Mouse (Mus musculus) embryonic facial prominence, embryonic 12.5 days (tissue): ENCODE data around the gene Tmem176a. TPM values are rescaled to one million over a fixed set of nuclear protein-coding genes. Genes with fewer than 3 reads are reported as not detected.
"Not testable (repeated sequence)": the region's sequence is repeated elsewhere in the genome, so short reads cannot be mapped to it uniquely, and the experiment has no call there.

Experiments used
- ATAC-seq: fragments of 200-750 bp; cut with Nextera tagmentation; 2 replicates; pipeline ENCODE4 v1.8.0; 2017; ENCODE audit not compliant: insufficient number of reproducible peaks, insufficient read depth, low FRiP score, low TSS enrichment
- H3K27ac ChIP-seq: fragments of 300-500 bp; sonication (generic); 2 replicates; pipeline ENCODE4 v1.5.1; 2016; ENCODE audit warnings: mild to moderate bottlenecking
- H3K27me3 ChIP-seq: fragments of 300-500 bp; sonication (generic); 2 replicates; pipeline ENCODE4 v1.6.1; 2016; ENCODE audit warnings: mild to moderate bottlenecking, moderate library complexity
- H3K36me3 ChIP-seq: fragments of 300-500 bp; sonication (generic); 2 replicates; pipeline ENCODE4 v1.6.1; 2016; ENCODE audit warnings: mild to moderate bottlenecking
- H3K4me1 ChIP-seq: fragments of 300-500 bp; sonication (generic); 2 replicates; pipeline ENCODE4 v1.6.1; 2016
- H3K4me2 ChIP-seq: fragments of 300-500 bp; sonication (generic); replicated peaks from 2 replicates; pipeline ENCODE4 v1.6.1; 2016; ENCODE audit warnings: mild to moderate bottlenecking, moderate library complexity
- H3K4me3 ChIP-seq: fragments of 300-500 bp; sonication (generic); 2 replicates; pipeline ENCODE4 v1.5.1; 2016; ENCODE audit warnings: mild to moderate bottlenecking
- H3K9ac ChIP-seq: fragments of 300-500 bp; sonication (generic); 2 replicates; pipeline ENCODE4 v1.6.1; 2016; ENCODE audit warnings: mild to moderate bottlenecking, moderate library complexity
- H3K9me3 ChIP-seq: fragments of 300-500 bp; sonication (generic); 2 replicates; pipeline ENCODE4 v1.6.1; 2016; ENCODE audit warnings: mild to moderate bottlenecking, moderate library complexity
- WGBS: fragments of 180-500 bp; shearing (Covaris S2); methylation state at CpG from one replicate; pipeline ENCODE4 v1.1.7; 2016; 5-methylcytosine and 5-hydroxymethylcytosine counted together
- polyA plus RNA-seq: library from polyadenylated mRNA; unstranded; fragments of >200 nt; fragmentation: Nextera tagmentation; extraction: Ambion mirVana; gene quantifications from 2 replicates; pipeline ENCODE4 v1.2.1, GENCODE M21; 2016

Gene Tmem176a
- polyA plus RNA-seq = 44.0 and 45.1 TPM in 2 replicates

GRCm38 (mm10) chr6:48840371-48840969, at the start of gene Tmem176a:
TSS of gene Tmem176a (plus strand) at chr6:48840919.
- Histone ChIP-seq H3K9me3 (no peaks in the 10 kb centered on the region), H3K4me1 (peaks cover 31% of the 10 kb centered on the region), H3K27ac (peak within 1 kb of the TSS; percentile 91), H3K4me3 (peak within 1 kb of the TSS; percentile 44), H3K36me3 (peaks cover 46% of the 10 kb centered on the region), H3K9ac (peak within 1 kb of the TSS; percentile 60), H3K4me2 (peak within 1 kb of the TSS; percentile 66), H3K27me3 (no peaks in the 10 kb centered on the region)
- WGBS = 21% methylated on average over 7 of the region's 7 CpGs
- peak; percentile 18; the same call in 1 of the 2 replicates for ATAC-seq

- Histone ChIP-seq H3K4me2 (no peak overlapping the region), H3K27ac (no peak overlapping the region), H3K9me3 (no peaks in the 10 kb centered on the region; the same call in 1 of the 2 replicates), H3K36me3 (no peaks in the 10 kb centered on the region), H3K9ac (no peak overlapping the region), H3K4me3 (no peak overlapping the region), H3K4me1 (no peaks in the 10 kb centered on the region), H3K27me3 (no peaks in the 10 kb centered on the region)
- WGBS = 85% methylated on average over 1 of the region's 1 CpGs
- no peak for ATAC-seq
Measured at GRCm38 (mm10) chr6:48801897-48802296, 38.8 kb upstream of the Tmem176a start.

DNA sequence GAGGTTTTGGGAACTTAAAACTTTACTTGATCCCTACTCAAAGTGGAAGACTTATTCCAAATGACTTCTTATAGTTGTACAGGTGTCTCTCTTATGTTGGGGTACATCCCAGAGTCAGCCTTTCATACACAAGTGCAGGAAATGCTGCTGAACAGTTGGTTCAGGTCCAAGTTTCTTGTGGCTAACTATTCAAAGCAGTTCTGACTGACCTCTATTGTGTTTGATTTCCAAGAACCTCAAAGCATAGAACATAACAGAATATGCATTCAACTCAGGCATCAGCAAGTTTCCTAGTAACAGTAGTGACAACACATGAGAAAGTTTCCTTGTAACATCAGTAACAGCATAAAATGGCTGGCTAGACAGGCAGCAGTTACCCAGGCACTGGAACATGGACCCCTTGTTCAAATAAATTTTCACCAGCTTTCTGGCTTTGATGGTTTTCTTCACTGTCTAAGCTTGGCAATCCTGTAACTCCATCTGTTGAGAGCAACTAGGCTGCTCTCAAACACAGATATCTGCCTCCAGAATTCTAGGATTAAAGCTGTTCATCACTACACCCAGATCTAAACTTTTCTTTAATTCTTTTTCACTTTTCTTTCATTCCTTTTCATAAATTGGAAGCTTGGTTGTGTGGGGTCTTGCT, 37.2 kb upstream of the Tmem176a start:
- H3K9ac ChIP-seq = no peak overlapping the region
- no peak overlapping the region for H3K4me2 ChIP-seq
- no peak for ATAC-seq
- no peak overlapping the region for H3K4me3 ChIP-seq
- H3K4me1 ChIP-seq = no peaks in the 10 kb centered on the region
- no peaks in the 10 kb centered on the region for H3K36me3 ChIP-seq
- H3K27ac ChIP-seq = no peak overlapping the region
- no peaks in the 10 kb centered on the region for H3K27me3 ChIP-seq
- no peaks in the 10 kb centered on the region; the same call in 1 of the 2 replicates for H3K9me3 ChIP-seq

DNA sequence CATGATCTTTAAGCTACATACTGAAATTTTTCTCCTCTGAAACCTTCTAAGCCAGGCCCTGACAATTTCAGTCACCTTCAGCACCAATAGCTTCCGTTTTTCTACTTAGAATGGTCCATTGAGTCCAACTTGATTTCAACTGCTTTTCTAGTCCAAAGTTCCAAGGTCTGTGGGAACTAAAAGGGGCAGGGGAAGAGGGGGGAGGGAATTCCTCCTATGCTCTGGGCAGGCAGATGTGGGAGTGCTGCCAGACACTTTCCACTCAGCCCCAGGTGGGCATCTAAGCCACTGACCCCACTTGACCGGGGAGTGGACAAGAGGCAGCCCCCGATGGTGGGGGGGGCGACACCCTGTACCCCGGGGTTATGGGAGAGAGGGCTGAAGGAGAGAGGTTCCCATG, 36.4 kb upstream of the Tmem176a start:
- H3K27me3 ChIP-seq = no peaks in the 10 kb centered on the region
- no peaks in the 10 kb centered on the region; the same call in 1 of the 2 replicates for H3K9me3 ChIP-seq
- H3K4me1 ChIP-seq = no peaks in the 10 kb centered on the region
- H3K4me2 ChIP-seq = no peak overlapping the region
- no peaks in the 10 kb centered on the region for H3K36me3 ChIP-seq
- no peak overlapping the region for H3K4me3 ChIP-seq
- no peak for ATAC-seq
- no peak overlapping the region for H3K9ac ChIP-seq
- H3K27ac ChIP-seq = no peak overlapping the region
- 87% methylated on average over 5 of the region's 5 CpGs for WGBS

GRCm38 (mm10) chr6:48806746-48807145, 34.0 kb upstream of the Tmem176a start:
- H3K9me3 ChIP-seq = no peaks in the 10 kb centered on the region
- whole genome bisulfite sequencing = 87% methylated on average over 3 of the region's 3 CpGs
- no peaks in the 10 kb centered on the region for H3K27me3 ChIP-seq
- no peak for ATAC-seq
- H3K27ac ChIP-seq = no peak overlapping the region
- H3K4me3 ChIP-seq = no peak overlapping the region
- H3K4me2 ChIP-seq = no peak overlapping the region
- H3K36me3 ChIP-seq = no peaks in the 10 kb centered on the region
- no peaks in the 10 kb centered on the region for H3K4me1 ChIP-seq
- no peak overlapping the region for H3K9ac ChIP-seq

DNA sequence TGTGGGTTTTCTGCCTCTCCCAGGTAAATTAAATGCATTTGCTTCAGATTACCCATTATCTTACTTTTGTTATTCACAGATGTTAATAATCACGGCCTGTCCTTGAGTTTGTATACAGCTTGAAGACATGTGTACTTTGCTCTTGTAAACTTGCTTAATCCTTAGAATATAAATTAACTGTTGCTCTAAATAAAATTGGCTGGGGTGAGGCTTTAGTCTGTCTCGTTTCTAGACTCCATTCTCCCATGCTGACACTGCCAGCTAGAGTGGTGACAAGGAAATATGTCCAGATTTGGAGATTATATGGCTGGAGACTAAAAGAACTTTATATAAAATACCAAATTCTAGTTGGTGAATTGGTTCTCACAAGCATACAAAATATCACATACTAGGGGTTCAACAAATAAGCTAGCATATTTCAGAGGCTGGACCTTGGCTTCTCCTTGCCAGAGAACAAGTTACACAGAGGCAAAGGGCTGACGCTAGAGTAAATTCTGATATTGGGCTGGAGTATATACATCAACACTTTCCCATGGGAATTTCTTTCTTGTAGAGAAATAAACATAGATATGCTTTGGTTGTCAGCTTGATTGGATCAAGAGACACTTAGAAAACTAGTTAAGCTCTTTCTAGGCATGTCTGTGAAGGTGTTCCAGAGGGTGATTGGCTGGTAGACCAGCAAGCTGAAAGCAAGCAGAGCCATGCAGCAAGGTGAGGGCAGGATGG, 31.1 kb upstream of the Tmem176a start:
- Histone ChIP-seq H3K27ac (no peak overlapping the region), H3K9ac (no peak overlapping the region), H3K36me3 (no peaks in the 10 kb centered on the region), H3K27me3 (no peaks in the 10 kb centered on the region), H3K4me3 (no peak overlapping the region), H3K4me2 (no peak overlapping the region), H3K4me1 (no peaks in the 10 kb centered on the region), H3K9me3 (no peaks in the 10 kb centered on the region)
- WGBS = 62% methylated on average over 3 of the region's 3 CpGs
- ATAC-seq = no peak

DNA sequence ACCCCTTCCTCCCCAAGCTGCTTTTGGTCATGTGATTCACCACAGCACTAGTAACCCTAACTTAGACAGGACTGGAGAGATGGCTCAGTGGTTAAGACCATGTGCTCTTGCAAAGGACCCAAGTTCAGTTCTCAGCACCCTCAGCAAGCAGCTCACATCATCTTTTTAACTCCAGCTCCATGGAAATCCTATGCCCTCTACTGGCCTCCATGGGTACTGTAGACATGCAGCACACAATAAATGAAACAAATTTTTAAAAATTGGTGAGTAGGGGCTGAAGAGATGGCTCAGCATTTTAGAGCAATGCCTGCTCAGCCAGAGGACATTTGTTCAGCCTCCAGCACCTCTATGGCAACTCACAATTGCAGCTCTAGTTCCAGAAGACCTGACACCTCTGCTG, 25.7 kb upstream of the Tmem176a start:
- Histone ChIP-seq H3K27me3 (no peaks in the 10 kb centered on the region), H3K9ac (no peak overlapping the region), H3K27ac (no peak overlapping the region), H3K4me3 (no peak overlapping the region), H3K36me3 (no peaks in the 10 kb centered on the region), H3K4me2 (no peak overlapping the region), H3K9me3 (no peaks in the 10 kb centered on the region), H3K4me1 (no peaks in the 10 kb centered on the region)
- no peak for ATAC-seq

DNA sequence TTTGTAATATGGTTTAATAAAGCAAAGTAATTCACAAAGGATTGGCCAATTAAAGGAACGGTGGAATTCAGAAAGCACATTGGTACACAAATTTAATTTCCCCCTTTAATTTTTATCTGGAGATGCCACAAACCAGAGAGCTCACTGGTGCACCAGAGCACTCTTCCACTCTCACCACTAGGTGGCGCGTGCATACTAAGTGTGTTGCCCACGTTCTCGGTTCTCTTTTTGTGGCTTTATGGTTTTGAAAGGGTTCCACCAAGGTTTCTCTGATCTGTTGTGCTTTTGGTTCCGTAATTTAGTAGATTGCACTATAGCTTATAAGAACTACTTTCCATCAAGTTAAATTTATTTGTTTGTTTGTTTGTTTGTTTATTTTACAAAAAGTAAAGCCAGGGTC, 22.9 kb upstream of the Tmem176a start:
- no peaks in the 10 kb centered on the region for H3K9me3 ChIP-seq
- no peak overlapping the region for H3K4me3 ChIP-seq
- WGBS = 8% methylated on average over 6 of the region's 6 CpGs
- no peak for ATAC-seq
- H3K27ac ChIP-seq = no peak overlapping the region
- H3K4me2 ChIP-seq = no peak overlapping the region
- no peaks in the 10 kb centered on the region for H3K27me3 ChIP-seq
- no peaks in the 10 kb centered on the region for H3K36me3 ChIP-seq
- no peaks in the 10 kb centered on the region for H3K4me1 ChIP-seq
- H3K9ac ChIP-seq = no peak overlapping the region

- H3K27ac ChIP-seq, H3K27me3 ChIP-seq, H3K4me2 ChIP-seq, H3K4me3 ChIP-seq, H3K36me3 ChIP-seq, H3K9me3 ChIP-seq, H3K4me1 ChIP-seq, H3K9ac ChIP-seq, ATAC-seq: not testable (repeated sequence)
- WGBS = 87% methylated on average over 7 of the region's 7 CpGs
Measured at GRCm38 (mm10) chr6:48821991-48822785, 18.5 kb upstream of the Tmem176a start.

DNA sequence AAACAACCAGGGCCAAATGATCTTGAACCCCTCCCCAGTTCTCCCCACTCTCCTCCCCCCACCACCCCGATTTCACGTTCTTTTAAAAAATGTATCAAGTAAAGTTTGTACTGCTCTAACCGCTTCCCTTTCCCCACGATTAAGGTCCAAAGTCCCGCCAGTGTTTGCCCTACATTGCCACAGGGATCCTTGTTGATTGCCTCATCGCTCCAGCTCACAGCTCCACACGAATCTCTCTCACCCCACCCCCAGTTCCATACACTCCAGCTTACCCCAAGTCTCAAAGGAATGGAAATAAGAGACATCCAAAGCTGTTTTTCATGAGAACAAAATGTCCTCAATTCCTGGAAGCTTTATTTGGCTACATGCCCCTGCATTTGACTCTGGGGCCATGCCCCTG, 15.7 kb upstream of the Tmem176a start:
- 57% methylated on average over 7 of the region's 7 CpGs for WGBS
- no peaks in the 10 kb centered on the region for H3K36me3 ChIP-seq
- no peak overlapping the region for H3K9ac ChIP-seq
- H3K9me3 ChIP-seq = no peaks in the 10 kb centered on the region
- no peak overlapping the region for H3K4me2 ChIP-seq
- no peak for ATAC-seq
- no peak overlapping the region for H3K4me3 ChIP-seq
- no peaks in the 10 kb centered on the region for H3K27me3 ChIP-seq
- no peaks in the 10 kb centered on the region for H3K4me1 ChIP-seq
- no peak overlapping the region for H3K27ac ChIP-seq

- Histone ChIP-seq H3K27me3 (no peaks in the 10 kb centered on the region), H3K4me2 (no peak overlapping the region), H3K4me1 (no peaks in the 10 kb centered on the region), H3K9me3 (no peaks in the 10 kb centered on the region), H3K9ac (no peak overlapping the region), H3K4me3 (no peak overlapping the region), H3K27ac (no peak overlapping the region), H3K36me3 (peaks cover 16% of the 10 kb centered on the region)
- WGBS = 71% methylated on average over 1 of the region's 1 CpGs
- ATAC-seq = no peak
Measured at GRCm38 (mm10) chr6:48828976-48829375, 11.7 kb upstream of the Tmem176a start.
